12 mouse cellular contexts compared by ENCODE assay signal in the genomic region with DNA sequence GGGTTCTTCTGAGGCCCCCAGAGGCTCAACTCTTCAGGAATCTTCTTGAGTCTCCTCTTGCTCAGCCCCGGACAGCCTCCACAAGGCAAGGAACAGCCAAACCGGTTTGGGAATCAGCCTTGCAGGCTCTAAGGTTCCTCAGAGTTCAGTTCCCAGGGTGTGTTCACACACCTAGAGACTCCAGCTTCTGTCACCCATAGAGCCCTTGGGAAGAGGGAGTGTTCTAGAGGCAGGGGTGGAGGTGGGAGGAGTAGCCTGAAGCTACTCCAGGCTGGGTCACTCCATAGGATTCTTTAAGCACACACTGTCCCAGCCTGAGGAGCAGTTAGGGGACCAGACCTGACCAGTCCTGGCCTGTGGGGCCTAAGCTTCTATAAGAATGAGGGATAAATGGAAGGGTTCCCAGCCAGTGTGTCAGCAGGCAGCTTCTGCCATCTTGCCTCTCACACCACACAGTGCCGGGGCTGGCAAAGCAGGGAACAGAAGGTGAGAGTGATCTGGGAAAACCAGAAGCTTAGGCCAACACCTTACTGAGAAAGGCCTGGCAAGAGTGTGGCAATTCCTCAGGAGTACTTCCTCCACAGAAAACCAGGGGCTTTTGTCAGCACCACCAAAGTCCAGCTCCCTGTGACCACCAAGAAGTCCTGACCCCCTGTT.
DNase-seq lines count a peak whose midpoint lies in the region; ATAC-seq and TF ChIP-seq lines count a peak whose summit lies in the region.
"Had no signal": no experiment of that assay in that cellular context is flagged by ENCODE, and none has a peak within 500 bp of the region (broad histone marks: within the 10 kb centered on the region; RNA-seq: fewer than 3 reads in every experiment).

No protein-coding gene starts in this region.

- peaks cover 18% of the 10 kb centered on the region; the same call in 1 of the 2 replicates for H3K4me1 ChIP-seq in lung, embryonic 16.5 days (replicated peaks; ENCODE audit: control insufficient read depth, insufficient read depth, low read length)
- peaks cover 53% of the 10 kb centered on the region for H3K4me1 ChIP-seq in stomach, embryonic 16.5 days (ENCODE audit: control insufficient read depth, insufficient read depth, low read length)
- H3K4me1 ChIP-seq in midbrain, embryonic 16.5 days (ENCODE audit: control insufficient read depth, insufficient read depth, low read length) = peaks cover 34% of the 10 kb centered on the region

- TF ChIP-seq CTCF in gastrocnemius, adult 2 months (IDR thresholded peaks at IDR 0.05) = no peak

- DNase-seq in gastrocnemius, adult 2 months = no peak
- no peak for DNase-seq in gastrocnemius, postnatal 25 days
- no peak for DNase-seq in lung, adult 18-20 months
- DNase-seq in fat pad, adult 2 months (ENCODE audit: extremely low read depth, low read depth, low spot score) = peak; percentile 87
- DNase-seq in adrenal gland, postnatal 25 days = no peak
- DNase-seq: left cerebral cortex, postnatal 4 days; lung, postnatal 10 days had no signal

- WGBS in lung, embryonic 16.5 days = 57% methylated on average over 3 of the region's 3 CpGs
- 62% methylated on average over 3 of the region's 3 CpGs for WGBS in stomach, embryonic 16.5 days
- WGBS in midbrain, embryonic 16.5 days = 87% methylated on average over 3 of the region's 3 CpGs

- H3K9me3 ChIP-seq in lung, embryonic 16.5 days (ENCODE audit: control insufficient read depth, low read length) = no peaks in the 10 kb centered on the region
- no peaks in the 10 kb centered on the region for H3K9me3 ChIP-seq in stomach, embryonic 16.5 days (replicated peaks; ENCODE audit: control insufficient read depth, low read length)
- no peaks in the 10 kb centered on the region for H3K9me3 ChIP-seq in midbrain, embryonic 16.5 days (replicated peaks; ENCODE audit: control insufficient read depth, low read length, poor library complexity, severe bottlenecking)
- H3K9me3 ChIP-seq: heart, embryonic 12.5 days; midbrain, embryonic 12.5 days had no signal

- H3K27me3 ChIP-seq in lung, embryonic 16.5 days (ENCODE audit: control insufficient read depth, insufficient read depth, low read depth, low read length) = no peaks in the 10 kb centered on the region
- H3K27me3 ChIP-seq in stomach, embryonic 16.5 days (ENCODE audit: control insufficient read depth, insufficient read depth, low read length) = no peaks in the 10 kb centered on the region
- H3K27me3 ChIP-seq in midbrain, embryonic 16.5 days (ENCODE audit: control insufficient read depth, insufficient read depth, low read depth, low read length) = no peaks in the 10 kb centered on the region
- H3K27me3 ChIP-seq: heart, embryonic 12.5 days; midbrain, embryonic 12.5 days had no signal

- no peak overlapping the region for H3K9ac ChIP-seq in lung, embryonic 16.5 days (ENCODE audit: low read length)
- no peak overlapping the region for H3K9ac ChIP-seq in stomach, embryonic 16.5 days (ENCODE audit: low read length)
- H3K9ac ChIP-seq in midbrain, embryonic 16.5 days (ENCODE audit: low read depth, low read length) = no peak overlapping the region
- H3K9ac ChIP-seq: heart, embryonic 12.5 days; midbrain, embryonic 12.5 days had no signal

- peak overlapping the region; percentile 13; the same call in 1 of the 2 replicates for H3K27ac ChIP-seq in gastrocnemius, adult 2 months
- no peak overlapping the region for H3K27ac ChIP-seq in lung, embryonic 16.5 days (ENCODE audit: low read length)
- peak overlapping the region; percentile 81 for H3K27ac ChIP-seq in stomach, embryonic 16.5 days (ENCODE audit: low read length)
- H3K27ac ChIP-seq in midbrain, embryonic 16.5 days (ENCODE audit: low read length) = no peak overlapping the region

- peak; percentile 57 for ATAC-seq in lung, embryonic 16.5 days (ENCODE audit: low read depth)
- peak; percentile 81 for ATAC-seq in stomach, embryonic 16.5 days (ENCODE audit: insufficient read depth, low FRiP score)
- ATAC-seq in midbrain, embryonic 16.5 days = no peak

- intact Hi-C loops in gastrocnemius, adult 2 months (cut with DNase I) = no loop called here

- no peak overlapping the region for H3K4me2 ChIP-seq in lung, embryonic 16.5 days (ENCODE audit: low read depth, low read length)
- H3K4me2 ChIP-seq in stomach, embryonic 16.5 days (ENCODE audit: low read depth, low read length) = no peak overlapping the region
- H3K4me2 ChIP-seq in midbrain, embryonic 16.5 days (ENCODE audit: low read length) = no peak overlapping the region
- H3K4me2 ChIP-seq: heart, embryonic 12.5 days; midbrain, embryonic 12.5 days had no signal

- no peak overlapping the region for H3K4me3 ChIP-seq in gastrocnemius, adult 2 months
- H3K4me3 ChIP-seq in lung, embryonic 16.5 days (ENCODE audit: low read length) = no peak overlapping the region
- no peak overlapping the region for H3K4me3 ChIP-seq in stomach, embryonic 16.5 days (replicated peaks; ENCODE audit: low read length)
- no peak overlapping the region for H3K4me3 ChIP-seq in midbrain, embryonic 16.5 days (ENCODE audit: low read depth, low read length)
- H3K4me3 ChIP-seq: heart, embryonic 12.5 days; midbrain, embryonic 12.5 days had no signal

- H3K36me3 ChIP-seq in lung, embryonic 16.5 days (ENCODE audit: control insufficient read depth, insufficient read depth, low read length) = no peaks in the 10 kb centered on the region
- no peaks in the 10 kb centered on the region for H3K36me3 ChIP-seq in stomach, embryonic 16.5 days (ENCODE audit: control insufficient read depth, insufficient read depth, low read length)
- no peaks in the 10 kb centered on the region for H3K36me3 ChIP-seq in midbrain, embryonic 16.5 days (ENCODE audit: control insufficient read depth, insufficient read depth, low read length)

Comparison
In these comparisons a context has a peak if more than half of its experiments do, and no peak if none do; other contexts are left out.
1. H3K27ac ChIP-seq: peak in gastrocnemius, adult 2 months (single experiment) and stomach, embryonic 16.5 days (single experiment); none in lung, embryonic 16.5 days (single experiment) and midbrain, embryonic 16.5 days (single experiment).